Mouse (Mus musculus): ENCODE measurements at regions not wholly inside any gene's neighbourhood (a gene's known extent, or its start where the extent isn't known, plus 50 kb on each side); places are given as distances from the start of the nearest gene placed in this dataset.
A peak's percentile ranks its signal among the peaks of the same experiment; 100 is the strongest.

- H3K4me3 ChIP-seq, result no peak overlapping the region
- no peak overlapping the region for H3K27ac ChIP-seq
- no peak for DNase-seq (ENCODE audit: low spot score in 2 of 2)
- TF ChIP-seq CTCF (conservative IDR thresholded peaks at IDR 0.05), result no peak
Observed at GRCm38 (mm10) chr12:47755227-47755626, 936.5 kb upstream of the Nova1 start.

- H3K27ac ChIP-seq, result no peak overlapping the region
- peak; percentile 29 to 37 for DNase-seq (ENCODE audit: low spot score in 2 of 2)
- no peak for TF ChIP-seq CTCF (conservative IDR thresholded peaks at IDR 0.05)
- H3K4me3 ChIP-seq, result no peak overlapping the region
Observed at GRCm38 (mm10) chr12:47741744-47742280, 923.1 kb upstream of the Nova1 start.

DNA sequence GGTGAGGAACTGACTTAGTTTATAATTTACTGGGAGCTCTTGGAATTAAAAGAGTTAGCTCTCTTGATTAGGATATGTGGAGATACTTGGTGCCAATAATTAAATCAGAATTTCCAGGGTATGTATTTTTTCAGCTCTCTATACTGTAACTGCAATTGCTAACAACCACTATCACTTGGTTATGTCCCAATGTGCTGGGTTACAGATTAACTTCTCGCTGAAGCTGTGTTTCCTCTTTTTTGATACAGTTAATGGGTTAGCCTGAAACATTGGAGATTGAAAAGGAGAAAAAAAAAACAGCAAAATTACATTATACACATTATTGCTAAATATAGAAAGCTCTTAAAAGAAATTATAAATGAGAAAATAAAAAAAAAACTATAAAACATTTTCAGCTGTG is 881.5 kb upstream of the Nova1 start:
- DNase-seq (ENCODE audit: low spot score in 2 of 2), result no peak
- Histone ChIP-seq H3K27ac (no peak overlapping the region), H3K4me3 (no peak overlapping the region)
- no peak for TF ChIP-seq CTCF (conservative IDR thresholded peaks at IDR 0.05)

DNA sequence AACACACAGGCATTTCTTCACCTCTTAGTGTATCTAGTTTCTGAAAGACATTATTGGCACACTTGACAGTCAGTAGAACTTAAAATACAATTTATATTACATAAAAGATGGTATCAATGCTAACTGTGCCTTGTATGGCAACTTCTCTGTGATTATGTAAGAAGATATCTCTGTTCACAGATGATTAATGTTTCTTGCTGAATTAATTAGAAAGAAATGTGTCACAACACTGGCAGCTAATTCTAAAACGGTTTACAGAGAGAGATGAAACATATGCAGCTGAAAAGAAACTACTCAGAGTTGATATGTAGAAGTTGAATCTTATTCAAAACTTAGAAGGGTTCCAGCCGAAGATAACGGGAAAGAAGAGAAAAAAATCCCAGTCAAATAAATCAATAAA is 851.7 kb upstream of the Nova1 start:
- H3K27ac ChIP-seq, result no peak overlapping the region
- peak in 1 of 2 experiments; percentile 29 for DNase-seq (ENCODE audit: low spot score in 2 of 2)
- TF ChIP-seq CTCF (conservative IDR thresholded peaks at IDR 0.05), result no peak
- H3K4me3 ChIP-seq, result no peak overlapping the region

All from layer of hippocampus, adult 2 months (tissue).